Mouse (Mus musculus) gastrocnemius, adult 18-20 months (tissue): ENCODE data around the gene Neu2. TPM values are rescaled to one million over a fixed set of nuclear protein-coding genes. Genes with fewer than 3 reads are reported as not detected.

Source experiments
- DNase-seq: peaks from one replicate; pipeline ENCODE4 v3.0.0; 2021; ENCODE audit warnings: low spot score
- total RNA-seq, 2 experiments: library from RNA; stranded (reverse); gene quantifications; 2 replicates each; pipeline ENCODE4 v1.2.3; 2021

Gene Neu2
- total RNA-seq, 2 experiments from 2014 or later = 16.8 to 19.4 TPM

DNA sequence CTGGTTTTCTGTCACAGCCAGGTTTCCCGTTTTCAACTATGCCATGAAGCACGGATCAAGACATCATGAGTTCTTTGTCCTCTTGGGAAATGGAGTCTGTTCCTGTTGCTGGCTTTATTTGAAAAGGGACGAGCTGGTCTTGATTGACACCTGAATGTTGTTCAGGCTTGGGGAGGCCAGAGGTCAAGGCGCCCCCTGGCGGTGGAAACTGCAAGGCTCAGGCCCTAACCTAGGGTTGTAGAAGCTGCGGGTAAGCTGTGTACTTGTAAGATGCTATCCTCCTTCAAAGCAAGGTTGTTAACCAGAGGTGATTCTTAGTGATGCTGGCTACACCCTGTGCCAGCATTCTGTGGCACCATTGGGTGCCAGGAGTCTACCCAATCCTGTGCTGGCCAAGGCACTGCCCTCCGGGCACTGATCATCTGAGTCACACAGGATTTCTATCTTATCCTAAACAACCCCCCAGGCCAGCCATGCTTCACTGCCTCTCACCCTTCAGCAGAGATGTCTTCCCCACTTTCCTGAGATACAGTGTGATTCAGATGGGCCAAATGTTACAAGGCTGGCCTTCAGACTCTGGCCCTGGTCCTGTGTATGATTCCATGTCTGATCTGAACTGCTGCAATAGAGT lies 98.8 kb downstream of the Neu2 start:
- peak; percentile 64 for DNase-seq

DNA sequence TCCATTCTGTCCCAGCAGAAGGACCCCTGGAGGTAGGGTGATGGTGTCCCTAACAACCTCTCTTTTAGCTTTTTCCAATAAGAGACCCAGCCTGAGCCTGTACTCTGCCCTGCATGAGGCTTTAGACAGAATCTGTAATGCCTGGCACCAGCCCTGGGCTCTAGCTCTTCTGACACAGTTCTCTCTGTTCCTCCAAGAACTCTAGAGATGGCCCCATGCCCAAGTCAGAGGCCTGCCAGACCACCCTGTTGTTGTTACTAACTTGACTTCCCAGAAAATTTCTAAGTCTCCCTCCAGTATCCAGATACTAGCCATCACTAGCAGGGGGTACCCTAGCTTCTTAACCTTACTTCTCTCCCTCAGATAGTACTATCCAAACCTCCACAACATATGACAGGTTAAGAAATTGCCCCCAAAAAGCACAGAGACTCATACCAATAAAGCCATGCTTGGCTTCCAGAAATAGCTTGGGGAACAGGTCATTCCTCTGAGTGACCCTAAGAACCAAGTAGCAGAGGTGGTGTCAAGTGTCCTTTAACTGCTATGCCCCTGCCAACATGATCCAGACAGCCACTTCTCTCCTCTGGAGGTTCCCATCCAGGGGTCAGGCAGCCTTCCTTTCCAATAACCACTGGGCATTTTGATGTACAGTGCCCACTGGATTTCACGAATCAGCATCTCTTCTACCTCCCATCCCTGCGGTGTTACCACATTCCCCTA lies 105.0 kb downstream of the Neu2 start:
- peak; percentile 67 for DNase-seq

DNA sequence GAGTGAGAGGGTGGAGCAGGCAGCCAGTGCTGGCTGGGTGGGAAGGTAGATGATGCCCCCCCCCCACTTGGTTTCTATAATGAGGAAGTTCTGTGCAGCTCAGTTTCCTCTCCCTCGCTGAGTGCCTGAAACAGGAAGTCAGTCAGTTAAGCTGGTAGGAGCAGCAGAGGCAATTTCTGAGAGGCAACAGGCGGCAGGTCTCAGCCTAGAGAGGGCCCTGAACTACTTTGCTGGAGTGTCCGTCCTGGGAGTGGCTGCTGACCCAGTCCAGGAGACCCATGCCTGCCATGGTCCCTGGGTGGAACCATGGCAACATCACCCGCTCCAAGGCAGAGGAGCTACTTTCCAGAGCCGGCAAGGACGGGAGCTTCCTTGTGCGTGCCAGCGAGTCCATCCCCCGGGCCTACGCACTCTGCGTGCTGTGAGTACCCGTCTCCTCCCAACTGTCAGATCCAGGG lies 110.6 kb downstream of the Neu2 start, which contains the start of gene Inpp5d:
Inpp5d (plus strand) TSS at position 102 of the 458 bp plus-strand sequence.
- DNase-seq = peak; percentile 21

DNA sequence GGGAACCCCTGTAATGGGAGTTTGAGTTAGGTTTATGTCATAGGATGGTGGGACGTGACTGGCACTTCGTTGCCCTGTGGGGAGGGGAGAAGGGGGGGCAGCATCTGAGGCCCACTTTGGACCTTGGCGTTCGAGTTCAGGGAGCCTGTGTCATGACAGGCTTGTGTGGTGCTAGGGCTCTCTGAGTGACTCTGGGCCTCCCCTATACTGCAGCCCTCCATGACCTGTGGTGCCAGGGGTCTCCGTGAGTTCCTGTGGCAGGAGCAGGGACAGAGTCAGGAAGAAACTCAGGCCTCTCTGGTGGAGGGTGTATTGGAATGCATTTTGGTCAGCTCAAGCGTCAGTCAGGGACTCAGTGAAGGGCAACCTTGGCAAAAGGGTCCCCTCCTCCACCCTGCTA lies 111.0 kb downstream of the Neu2 start:
- DNase-seq = no peak

DNA sequence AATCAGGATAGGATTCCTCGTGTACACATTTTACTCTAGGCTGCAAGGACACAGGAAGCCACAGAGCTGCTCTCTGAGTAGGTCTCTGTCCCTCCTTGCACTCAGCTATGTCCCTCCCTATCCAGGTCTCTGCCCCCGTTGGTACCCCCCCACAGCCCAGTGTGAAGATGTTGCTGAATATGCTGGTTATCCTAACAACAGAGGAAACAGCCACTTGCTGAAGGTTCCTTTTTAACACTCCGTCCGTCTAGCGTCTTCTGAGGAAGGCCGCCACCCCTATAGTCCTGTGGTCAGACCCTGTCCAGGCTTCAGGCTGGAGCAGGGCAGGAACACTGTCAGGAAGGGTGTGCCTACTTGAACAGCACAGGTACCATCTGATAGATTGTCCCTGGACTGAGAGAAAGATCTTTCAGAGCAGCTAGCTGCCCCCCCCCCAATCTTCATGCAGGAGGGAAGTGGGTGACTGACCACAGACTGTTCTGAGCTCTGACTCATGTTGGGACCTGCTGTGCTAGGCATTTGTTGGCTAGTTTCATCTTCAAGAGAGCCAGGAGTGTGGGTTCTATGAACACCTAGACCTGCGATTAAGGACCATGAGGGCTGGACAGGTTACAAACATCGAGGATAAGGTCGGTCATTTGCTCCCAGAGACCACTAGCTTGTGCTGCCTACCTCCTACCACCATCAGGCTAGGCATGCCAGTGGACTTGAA lies 111.6 kb downstream of the Neu2 start:
- DNase-seq = no peak

DNA sequence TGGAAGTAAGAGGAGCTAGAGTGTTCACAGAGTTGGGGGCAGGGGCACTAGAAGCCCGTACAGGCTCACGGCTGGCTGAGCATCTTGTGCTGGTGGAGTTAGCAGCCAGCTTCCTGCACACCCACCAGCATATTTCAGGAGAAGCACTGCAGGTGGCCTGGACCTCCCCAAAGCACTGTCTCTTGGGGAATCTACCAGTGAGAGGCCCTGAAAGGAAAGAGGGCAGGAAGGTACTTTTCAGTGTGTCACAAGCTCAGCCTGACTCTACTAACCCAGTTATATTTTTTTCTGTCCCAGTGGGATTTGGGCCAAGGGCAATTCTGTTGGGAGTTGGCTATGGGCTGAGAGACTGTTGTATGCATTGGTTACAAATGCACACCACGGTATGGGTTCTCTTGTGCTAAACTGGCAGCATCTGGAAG lies 112.2 kb downstream of the Neu2 start:
- DNase-seq = no peak

DNA sequence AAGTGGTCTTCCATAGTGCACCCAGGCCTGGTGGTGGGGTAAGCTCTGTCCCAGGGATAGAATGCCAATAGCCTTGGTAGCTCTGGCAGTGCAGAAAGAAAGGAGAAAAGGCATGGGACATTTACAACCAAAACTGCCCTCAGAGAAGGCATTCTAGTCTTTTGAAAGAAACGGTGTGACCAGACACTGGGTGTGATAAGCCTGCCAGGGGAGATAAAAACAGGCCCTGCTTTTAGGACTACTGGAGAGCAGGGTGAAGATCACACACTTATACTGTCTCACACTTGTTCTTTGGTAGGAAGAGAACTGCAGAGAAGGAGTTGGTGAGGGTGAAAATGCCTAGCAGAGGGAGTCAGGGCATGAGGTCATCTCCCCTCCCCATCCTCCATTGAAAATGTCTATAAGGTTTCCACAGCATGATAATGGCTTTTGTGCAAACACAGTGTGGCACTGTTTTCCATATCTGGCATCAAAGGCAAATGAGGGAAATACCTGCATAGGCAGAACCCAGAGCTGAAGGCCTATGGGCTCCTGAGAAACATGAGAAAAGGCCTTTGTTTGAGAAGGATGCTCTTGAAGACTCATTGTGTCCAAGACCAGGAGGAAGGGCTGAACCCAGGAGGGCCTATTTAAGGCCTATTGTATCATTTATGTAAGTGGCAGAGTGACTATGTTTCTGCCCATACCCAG lies 114.4 kb downstream of the Neu2 start:
- DNase-seq = no peak

DNA sequence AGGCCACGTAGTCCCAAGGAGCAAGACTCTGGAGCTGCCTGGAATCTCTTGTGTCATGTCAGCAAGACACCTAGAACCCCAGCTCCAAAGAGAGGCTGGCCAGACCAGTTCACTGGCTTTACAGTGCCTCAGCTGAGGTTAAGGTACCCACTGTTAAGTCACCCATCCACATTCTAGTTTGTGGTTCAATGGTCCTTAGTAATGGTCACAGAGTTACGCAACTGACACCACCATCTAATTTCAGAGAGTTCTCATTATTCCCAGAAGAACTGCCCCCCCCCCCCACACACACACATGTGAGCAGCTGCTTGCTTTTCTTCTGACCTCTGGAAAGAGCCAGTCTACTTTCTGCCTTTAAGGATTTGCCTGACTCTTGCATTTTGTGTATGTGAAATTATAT lies 115.1 kb downstream of the Neu2 start:
- DNase-seq = no peak

DNA sequence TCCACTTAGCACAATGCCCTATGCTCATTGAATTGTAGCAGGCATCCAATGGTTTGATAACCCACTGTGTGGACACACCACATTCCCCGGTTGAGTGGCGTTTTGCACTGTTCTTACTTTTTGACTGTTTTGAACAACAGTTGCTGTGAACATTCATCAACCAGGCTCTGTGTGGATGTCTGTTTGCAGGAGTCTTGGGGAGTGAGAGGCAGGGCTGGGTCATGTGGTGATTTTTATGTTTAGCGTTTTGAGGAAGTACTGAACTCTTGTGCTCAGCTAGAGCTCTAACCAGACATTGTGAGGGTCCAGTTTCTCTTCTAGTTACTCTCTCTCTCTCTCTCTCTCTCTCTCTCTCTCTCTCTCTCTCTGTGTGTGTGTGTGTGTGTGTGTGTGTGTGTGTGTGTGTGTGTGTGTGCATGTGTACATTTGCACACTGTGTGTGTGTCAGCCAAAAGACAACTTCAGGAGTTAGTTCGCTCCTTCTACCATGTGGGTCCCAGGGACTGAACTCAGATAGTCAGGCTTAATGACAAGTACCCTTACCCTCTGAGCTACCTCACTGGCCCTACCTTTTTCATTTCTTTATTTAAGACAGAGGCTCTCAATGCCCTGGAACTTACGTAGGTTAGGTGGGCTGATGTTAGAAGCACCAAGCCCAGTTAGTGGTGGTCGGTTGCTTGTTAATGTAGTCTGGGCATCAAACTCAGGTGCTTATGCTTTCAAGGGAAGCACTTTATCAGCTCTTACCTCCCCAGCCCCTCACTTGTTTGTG lies 115.8 kb downstream of the Neu2 start:
- DNase-seq = no peak

DNA sequence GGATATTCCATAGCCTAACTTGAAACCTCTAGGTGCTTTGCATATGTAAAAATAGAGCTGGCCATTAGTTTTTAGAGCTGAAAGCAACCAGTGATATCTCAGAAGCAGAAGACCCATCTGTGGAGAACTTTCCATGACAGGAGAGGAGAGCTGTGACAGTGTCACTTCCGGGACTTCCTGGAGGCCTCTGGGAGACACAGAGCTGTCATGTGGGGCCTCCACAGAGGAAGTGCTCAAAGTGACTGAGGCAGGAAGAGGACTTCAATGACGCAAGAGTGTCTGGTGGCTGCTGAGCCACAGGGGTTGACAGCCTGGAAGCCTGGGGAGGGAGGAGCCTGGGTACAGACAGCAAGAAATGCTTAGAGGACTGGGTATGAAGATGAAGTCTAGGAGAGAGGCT lies 116.7 kb downstream of the Neu2 start:
- DNase-seq = no peak

DNA sequence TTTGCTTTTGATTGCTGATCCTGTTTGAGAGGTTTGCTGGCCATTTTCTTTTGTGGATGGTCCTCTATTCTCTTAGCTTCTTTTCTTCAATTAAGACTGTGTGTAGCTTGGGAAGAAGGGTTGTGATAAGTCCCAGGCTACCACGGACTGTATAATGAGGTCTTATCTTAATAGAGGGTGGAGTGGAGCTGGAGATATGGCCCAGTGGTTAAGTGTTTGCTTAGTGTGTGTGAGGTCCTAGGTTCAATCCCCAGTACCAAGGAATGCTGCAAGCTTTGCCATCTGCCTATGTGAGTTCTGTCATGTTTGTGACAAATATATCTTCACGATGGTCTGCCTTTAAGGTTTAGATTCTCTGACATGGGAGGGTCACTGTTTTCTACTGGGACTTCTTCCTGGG lies 118.4 kb downstream of the Neu2 start:
- no peak for DNase-seq

DNA sequence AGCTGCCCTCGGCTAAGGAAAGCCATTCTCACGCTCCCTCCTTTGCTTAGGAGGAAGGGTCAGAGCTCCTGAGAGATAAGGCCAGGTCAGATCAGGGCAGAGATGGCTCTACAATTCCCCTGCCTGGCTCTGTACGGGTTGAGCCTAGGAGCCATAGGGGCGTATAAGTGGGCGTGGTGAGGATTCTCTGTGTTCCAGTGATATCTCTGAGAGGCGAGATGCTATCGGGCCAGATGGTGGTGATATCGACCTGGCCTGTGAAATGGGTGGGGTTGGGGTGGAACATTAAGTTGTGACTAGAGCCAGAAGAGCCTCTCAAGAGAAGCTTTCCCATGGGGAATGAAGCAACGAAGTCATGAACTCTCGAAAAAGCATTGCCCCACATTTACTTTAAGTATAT lies 121.9 kb downstream of the Neu2 start:
- DNase-seq = no peak

DNA sequence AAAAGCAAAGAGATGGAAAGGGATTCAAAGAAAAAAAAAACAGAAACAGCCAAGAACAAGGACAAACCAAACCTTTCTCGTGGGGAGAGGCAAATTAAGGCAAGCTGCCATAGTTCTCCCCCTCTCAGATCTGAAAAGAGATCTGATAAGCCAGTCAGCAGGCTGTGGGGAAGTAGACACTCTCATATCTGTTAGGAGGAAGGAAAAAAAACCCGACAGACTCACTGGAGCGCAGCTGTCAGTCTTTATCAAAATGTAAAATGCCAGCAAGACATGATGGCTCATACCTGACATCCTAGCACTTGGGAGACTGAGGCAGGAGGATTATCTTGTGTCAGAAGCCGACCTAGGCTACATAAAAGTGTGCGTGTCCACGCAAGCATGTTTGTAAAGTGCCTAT lies 122.5 kb downstream of the Neu2 start:
- DNase-seq = no peak

DNA sequence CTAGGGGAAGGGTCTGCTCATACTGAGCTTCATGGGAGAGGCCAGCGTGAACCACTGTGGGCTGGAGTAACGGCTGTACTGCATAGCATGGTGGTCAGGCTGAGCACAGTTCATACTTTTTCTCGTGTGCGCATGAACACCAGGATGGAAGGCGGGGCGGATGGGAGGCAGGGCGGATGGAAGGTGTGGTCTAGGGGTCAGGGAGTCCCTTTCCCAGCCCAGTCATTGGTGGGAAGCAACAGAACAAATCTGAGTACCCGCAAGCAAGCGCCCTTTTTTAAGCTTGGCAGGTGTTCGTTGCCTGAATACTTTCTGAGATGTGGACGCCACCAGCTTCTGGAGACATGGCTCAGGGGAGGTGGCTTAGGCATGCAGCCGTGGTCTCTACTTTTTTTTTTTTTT lies 127.0 kb downstream of the Neu2 start:
- no peak for DNase-seq

DNA sequence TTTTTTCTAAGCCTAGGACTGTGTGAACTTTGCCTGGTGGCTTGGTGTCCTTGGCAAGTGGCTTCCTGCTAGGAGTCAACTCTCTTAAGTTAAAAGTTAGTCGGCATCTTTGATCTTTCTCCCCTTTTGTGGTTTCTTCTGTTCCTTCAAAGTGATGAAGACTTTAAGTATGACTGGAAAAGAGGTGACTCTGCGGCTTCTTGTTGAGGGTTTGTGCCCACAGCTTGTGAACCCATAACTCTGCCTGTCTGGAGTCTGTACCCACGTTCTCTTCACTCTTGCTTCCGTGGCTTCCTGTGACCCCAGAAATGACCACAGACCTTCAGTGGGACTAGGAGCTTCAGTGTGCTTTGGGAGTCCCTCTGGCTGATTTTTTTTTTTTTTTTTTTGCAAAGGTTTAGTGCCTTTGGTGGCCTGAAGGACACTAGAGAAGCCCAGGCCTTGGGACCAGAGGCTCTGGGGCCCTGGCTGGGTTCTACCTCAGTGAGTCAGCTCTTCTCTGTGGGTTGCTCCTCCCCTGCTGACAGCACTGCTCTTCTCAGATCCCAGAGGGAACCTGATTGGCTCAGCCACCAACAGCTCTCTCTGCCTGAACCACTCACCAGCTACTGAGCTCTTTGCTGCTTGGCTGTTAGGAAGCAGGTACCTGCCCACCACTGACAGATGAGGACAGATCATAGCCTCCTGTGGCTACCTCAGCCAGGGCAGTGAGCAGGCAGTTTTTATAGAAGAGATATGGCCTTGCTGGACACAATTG lies 127.6 kb downstream of the Neu2 start:
- DNase-seq = no peak

DNA sequence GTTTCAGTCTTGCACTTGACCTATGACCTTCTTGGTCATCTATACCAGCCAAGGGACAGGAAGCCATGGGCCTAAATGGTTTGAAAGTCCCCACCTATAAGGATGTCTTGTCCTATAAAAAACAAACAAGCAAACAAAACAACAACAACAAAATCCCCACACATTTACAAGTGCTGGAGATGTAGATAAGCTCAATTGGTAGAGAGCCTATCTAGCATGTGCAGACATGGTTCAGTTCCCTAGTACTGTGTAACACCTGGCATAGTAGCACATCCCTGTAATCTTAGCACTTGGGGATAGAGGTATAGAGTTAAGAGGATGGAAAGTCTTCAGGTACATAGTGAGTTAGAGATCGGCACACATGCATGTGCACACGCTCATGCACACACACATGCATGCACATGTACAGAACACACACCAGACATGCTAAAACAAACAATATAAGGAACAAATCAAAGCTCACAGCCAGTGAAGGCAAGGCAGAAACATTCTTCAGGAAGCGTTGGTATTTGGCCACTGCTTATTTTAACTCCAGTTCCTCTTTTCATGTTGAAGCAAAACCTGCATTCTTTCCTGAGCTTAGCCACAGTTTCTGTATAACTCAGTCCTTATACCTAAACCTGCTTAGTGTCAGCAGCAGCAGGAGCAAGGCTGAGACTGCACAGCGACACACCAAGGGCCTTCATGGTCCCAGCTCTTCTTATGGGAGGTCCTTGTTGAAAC lies 128.3 kb downstream of the Neu2 start:
- no peak for DNase-seq

DNA sequence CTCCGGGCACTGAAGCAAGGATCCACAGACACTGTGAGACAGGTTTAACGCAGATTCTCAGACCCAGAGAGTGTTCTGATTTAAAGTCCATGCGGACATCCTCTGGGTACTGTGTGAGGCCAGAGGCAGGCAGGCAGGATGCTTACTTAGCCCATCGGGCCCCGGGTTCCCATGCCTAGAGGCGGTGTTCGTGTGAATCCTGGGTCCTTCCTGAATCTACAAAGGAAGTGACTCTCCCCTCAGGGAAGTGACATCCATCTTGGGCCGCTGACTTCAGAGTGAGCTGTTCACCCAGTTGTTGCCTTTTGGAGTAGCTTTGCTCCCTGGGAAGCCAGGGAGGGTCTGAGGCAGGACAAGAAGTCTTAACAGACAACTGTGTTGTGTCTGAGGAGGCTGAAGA lies 130.0 kb downstream of the Neu2 start:
- no peak for DNase-seq

DNA sequence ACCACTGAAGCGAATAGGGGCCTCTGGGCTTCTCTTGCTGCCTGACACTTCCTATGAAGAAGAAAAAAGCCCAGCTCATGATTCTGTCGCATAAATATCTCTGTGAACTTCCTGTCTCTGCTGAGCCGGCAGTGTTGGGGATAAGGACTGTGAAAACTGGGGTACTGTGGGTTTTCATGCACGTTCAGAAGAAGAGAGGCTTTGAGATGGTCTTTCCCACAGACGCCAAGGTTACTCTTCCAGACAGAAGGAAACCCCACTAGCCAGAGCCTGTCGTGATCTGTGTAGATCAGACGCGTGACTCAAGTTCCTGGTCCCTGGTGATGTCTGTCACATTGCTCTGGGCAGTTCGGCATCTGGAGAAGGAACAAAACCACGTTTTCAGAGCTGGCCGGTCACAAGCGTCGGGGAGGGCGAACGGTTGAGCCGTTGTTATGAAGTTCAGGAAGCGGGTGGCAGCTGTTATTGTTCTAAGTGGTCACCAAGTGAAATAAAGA lies 130.5 kb downstream of the Neu2 start:
- peak; percentile 24 for DNase-seq

DNA sequence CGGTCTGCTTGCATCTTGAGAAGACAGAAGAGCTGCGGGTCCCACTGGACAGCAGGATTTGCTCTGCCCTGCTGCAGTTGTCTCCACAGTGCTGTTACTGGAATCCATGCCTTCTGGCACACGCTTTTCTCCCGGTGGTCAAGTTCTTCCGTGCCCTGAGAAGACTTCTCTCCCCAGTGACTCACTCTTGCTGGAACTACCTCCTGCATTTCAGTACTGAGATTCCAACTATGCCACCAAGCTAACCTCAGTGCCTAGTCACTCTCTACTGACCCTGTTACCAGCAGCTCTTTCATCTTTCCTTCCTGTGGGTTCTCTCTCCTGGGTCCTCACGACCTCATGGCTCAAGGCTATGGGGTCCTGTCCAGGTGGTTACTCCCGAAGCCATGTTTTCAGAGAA lies 133.3 kb downstream of the Neu2 start:
- no peak for DNase-seq

DNA sequence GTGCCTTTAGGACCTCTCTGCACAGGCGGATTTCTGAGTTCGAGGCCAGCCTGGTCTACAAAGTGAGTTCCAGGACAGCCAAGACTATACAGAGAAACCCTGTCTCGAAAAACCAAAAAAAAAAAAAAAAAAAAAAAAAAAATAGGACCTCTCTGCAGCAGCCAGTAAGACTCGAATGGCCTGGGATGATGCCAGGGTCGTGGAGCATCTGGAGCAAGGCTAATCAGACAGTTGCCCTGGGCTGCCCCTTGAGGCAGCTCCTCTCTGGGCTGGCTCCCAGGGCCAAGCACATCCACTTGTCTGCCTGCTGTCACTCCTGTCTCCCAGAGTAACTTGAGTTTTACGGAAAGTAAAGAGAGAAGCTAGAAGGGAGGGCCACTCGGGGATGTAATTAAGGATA lies 135.4 kb downstream of the Neu2 start:
- DNase-seq = peak; percentile 24
